Mouse (Mus musculus) embryonic facial prominence, embryonic 13.5 days (tissue): ENCODE results near the gene Lce3e. TPM values are rescaled to one million over a fixed set of nuclear protein-coding genes. Genes with fewer than 3 reads are reported as not detected.

ENCODE experiments used
- ATAC-seq: fragments of 200-750 bp; cut with Nextera tagmentation; 2 replicates; pipeline ENCODE4 v1.8.0; 2017; ENCODE audit warnings: low read depth; ENCODE audit not compliant: insufficient number of reproducible peaks, insufficient read depth, low FRiP score, low TSS enrichment
- H3K27ac ChIP-seq: fragments of 300-500 bp; sonication (generic); 2 replicates; pipeline ENCODE4 v1.5.1; 2015; ENCODE audit warnings: moderate library complexity, mild to moderate bottlenecking, inconsistent platforms
- H3K27me3 ChIP-seq: fragments of 300-500 bp; sonication (generic); 2 replicates; pipeline ENCODE4 v1.6.1; 2015; ENCODE audit warnings: mild to moderate bottlenecking, inconsistent platforms
- H3K36me3 ChIP-seq: fragments of 300-500 bp; sonication (generic); 2 replicates; pipeline ENCODE4 v1.6.1; 2015; ENCODE audit warnings: mild to moderate bottlenecking, inconsistent platforms
- H3K4me1 ChIP-seq: fragments of 300-500 bp; sonication (generic); 2 replicates; pipeline ENCODE4 v1.6.1; 2015; ENCODE audit warnings: inconsistent platforms
- H3K4me2 ChIP-seq: fragments of 300-500 bp; sonication (generic); 2 replicates; pipeline ENCODE4 v1.6.1; 2015; ENCODE audit warnings: moderate library complexity, mild to moderate bottlenecking, inconsistent platforms
- H3K4me3 ChIP-seq: fragments of 300-500 bp; sonication (generic); 2 replicates; pipeline ENCODE4 v1.5.1; 2015; ENCODE audit warnings: mild to moderate bottlenecking, inconsistent platforms
- H3K9ac ChIP-seq: fragments of 300-500 bp; sonication (generic); 2 replicates; pipeline ENCODE4 v1.6.1; 2015; ENCODE audit warnings: mild to moderate bottlenecking, inconsistent platforms
- H3K9me3 ChIP-seq: fragments of 300-500 bp; sonication (generic); 2 replicates; pipeline ENCODE4 v1.6.1; 2016; ENCODE audit warnings: inconsistent platforms
- WGBS: fragments of 180-500 bp; shearing (Covaris S2); methylation state at CpG from one replicate; pipeline ENCODE4 v1.1.7; 2015; ENCODE audit warnings: mixed read lengths; 5-methylcytosine and 5-hydroxymethylcytosine counted together
- polyA plus RNA-seq: library from polyadenylated mRNA; unstranded; fragments of >200 nt; fragmentation: Nextera tagmentation; extraction: Ambion mirVana; gene quantifications from 2 replicates; pipeline ENCODE4 v1.2.1, GENCODE M21; 2015

Lce3e gene
- polyA plus RNA-seq, 1 experiment from 2014 or later: not detected

DNA sequence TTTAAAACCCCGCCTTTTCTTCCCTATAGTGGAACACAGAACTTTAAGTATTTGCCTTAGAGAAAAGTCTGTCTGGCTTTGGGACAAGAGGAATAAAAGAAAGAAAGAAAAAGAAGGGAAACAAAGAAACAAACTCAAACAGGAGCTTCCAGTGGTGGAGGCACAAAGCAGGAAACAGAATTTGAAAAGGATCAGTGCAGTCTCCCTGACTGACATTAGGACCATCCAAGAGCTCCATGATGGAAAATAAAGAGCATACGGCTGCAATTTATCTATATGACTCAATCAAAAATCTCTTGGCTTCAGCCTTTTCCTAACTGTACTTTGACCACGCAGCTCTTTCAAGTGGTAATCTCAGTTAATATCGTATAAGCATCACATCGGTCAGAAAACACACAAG, 48.0 kb downstream of the Lce3e start:
- H3K9me3 ChIP-seq: no peaks in the 10 kb centered on the region
- 29% methylated on average over 5 of the region's 5 CpGs for WGBS
- H3K4me2 ChIP-seq: peak overlapping the region; percentile 78
- no peak for ATAC-seq
- H3K27me3 ChIP-seq: no peaks in the 10 kb centered on the region
- no peak overlapping the region for H3K27ac ChIP-seq
- H3K4me3 ChIP-seq: peak overlapping the region; percentile 51
- H3K4me1 ChIP-seq: peaks cover 10% of the 10 kb centered on the region; the same call in 1 of the 2 replicates
- H3K9ac ChIP-seq: peak overlapping the region; percentile 71
- no peaks in the 10 kb centered on the region for H3K36me3 ChIP-seq

DNA sequence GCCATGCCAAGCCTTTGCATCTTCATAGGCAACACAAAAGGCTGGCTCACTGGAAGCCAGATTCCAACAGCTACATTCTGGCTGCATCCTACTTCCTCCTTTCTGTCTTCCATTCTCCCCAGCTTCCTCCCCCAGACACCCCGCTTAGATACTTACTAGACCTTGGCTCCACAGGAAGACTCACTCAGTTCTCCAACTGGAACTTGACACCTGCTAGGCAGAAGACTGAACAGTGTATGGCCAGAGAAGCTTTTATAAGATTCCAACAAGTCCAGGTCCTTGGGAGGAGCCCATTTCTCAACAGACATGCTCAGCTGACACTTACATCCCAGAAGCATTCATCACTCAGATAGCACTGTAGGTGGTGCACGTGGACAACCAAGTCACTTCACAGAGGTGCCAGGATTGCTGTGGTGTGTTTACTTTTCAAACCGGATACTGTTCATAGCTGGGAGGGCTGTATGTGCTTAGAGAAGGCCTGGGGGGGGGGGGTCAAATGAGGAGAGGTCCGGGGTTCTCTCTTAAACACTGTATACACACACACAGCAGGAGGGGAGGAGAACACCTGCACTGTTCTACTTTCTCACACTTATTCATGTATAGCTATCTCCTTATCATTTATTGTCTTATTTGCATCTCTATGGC, 48.7 kb downstream of the Lce3e start, which contains the start of gene Crct1:
Gene Crct1, minus strand, starts transcription at position 228 of the 645 bp plus-strand sequence.
- Histone ChIP-seq H3K4me3 (peak within 1 kb of the TSS; percentile 51), H3K9me3 (no peaks in the 10 kb centered on the region), H3K36me3 (no peaks in the 10 kb centered on the region), H3K4me1 (peaks cover 10% of the 10 kb centered on the region; the same call in 1 of the 2 replicates), H3K9ac (peak within 1 kb of the TSS; percentile 71), H3K27me3 (no peaks in the 10 kb centered on the region), H3K27ac (peak within 1 kb of the TSS; percentile 66), H3K4me2 (peak within 1 kb of the TSS; percentile 78)
- 58% methylated on average over 4 of the region's 4 CpGs for WGBS
- no peak for ATAC-seq

Other genes with a start within 250 kb of the Lce3e start
- gene Lce1f, start 246.7 kb upstream of the Lce3e start, polyA plus RNA-seq: not detected in 2 replicates
- gene Gm38119, start 228.0 kb upstream of the Lce3e start, polyA plus RNA-seq: not detected in 2 replicates
- gene Lce1g, start 214.7 kb upstream of the Lce3e start, polyA plus RNA-seq: not detected in 2 replicates
- not detected in 2 replicates for gene Lce1h, start 202.0 kb upstream of the Lce3e start, polyA plus RNA-seq
- gene Lce1i, start 188.2 kb upstream of the Lce3e start, polyA plus RNA-seq: not detected in 2 replicates
- gene Lce1j, start 176.5 kb upstream of the Lce3e start, polyA plus RNA-seq: not detected in 2 replicates
- not detected in 2 replicates for gene Lce1k, start 159.2 kb upstream of the Lce3e start, polyA plus RNA-seq
- not detected in 2 replicates for gene Kprp, start 139.8 kb upstream of the Lce3e start, polyA plus RNA-seq
- gene Lce1l, start 115.8 kb upstream of the Lce3e start, polyA plus RNA-seq: not detected in 2 replicates
- not detected in 2 replicates for gene 2310050C09Rik, start 96.8 kb upstream of the Lce3e start, polyA plus RNA-seq
- 0.42 TPM in 1 of 2 replicates, not detected in the other for gene Lce3a, start 40.8 kb upstream of the Lce3e start, polyA plus RNA-seq
- not detected in 2 replicates for gene Lce3b, start 34.1 kb upstream of the Lce3e start, polyA plus RNA-seq
- not detected in 2 replicates for gene Lce3c, start 22.6 kb upstream of the Lce3e start, polyA plus RNA-seq
- gene Lce3d, start 9.7 kb upstream of the Lce3e start, polyA plus RNA-seq: not detected in 2 replicates
- gene Lce3f, start 25.2 kb downstream of the Lce3e start, polyA plus RNA-seq: not detected in 2 replicates
- 0.65 and 0.91 TPM in 2 replicates for gene Crct1, start 48.6 kb downstream of the Lce3e start, polyA plus RNA-seq
- gene Lce1m, start 52.0 kb downstream of the Lce3e start, polyA plus RNA-seq: not detected in 2 replicates
- not detected in 2 replicates for gene Gm4858, start 101.8 kb downstream of the Lce3e start, polyA plus RNA-seq
- gene Crnn, start 177.7 kb downstream of the Lce3e start, polyA plus RNA-seq: 0.65 and 0.76 TPM in 2 replicates
- gene Flg2, start 230.2 kb downstream of the Lce3e start, polyA plus RNA-seq: not detected in 2 replicates